Mouse (Mus musculus) adrenal gland, postnatal 25 days (tissue): ENCODE measurements around the gene Epb41l4b. TPM values are rescaled to one million over a fixed set of nuclear protein-coding genes. Genes with fewer than 3 reads are reported as not detected.

Source experiments
- DNase-seq: peaks from one replicate; pipeline ENCODE4 v3.0.0; 2021; ENCODE audit warnings: mixed read lengths
- total RNA-seq: library from RNA; stranded (reverse); gene quantifications from 2 replicates; pipeline ENCODE4 v1.2.3, GENCODE M21; 2021

The Epb41l4b gene
- total RNA-seq, 1 experiment from 2014 or later = 1.4 TPM

GRCm38 (mm10) chr4:57010919-57011318, 132.3 kb downstream of the Epb41l4b start:
- no peak for DNase-seq

- no peak for DNase-seq
Measured at GRCm38 (mm10) chr4:57010425-57010824, 132.8 kb downstream of the Epb41l4b start.

GRCm38 (mm10) chr4:57007717-57008116, 135.5 kb downstream of the Epb41l4b start:
- DNase-seq = no peak

GRCm38 (mm10) chr4:57005011-57005410, 138.2 kb downstream of the Epb41l4b start:
- no peak for DNase-seq

GRCm38 (mm10) chr4:57003886-57004285, 139.4 kb downstream of the Epb41l4b start:
- DNase-seq = no peak

- DNase-seq = no peak
Measured at GRCm38 (mm10) chr4:57002751-57003150, 140.5 kb downstream of the Epb41l4b start.

GRCm38 (mm10) chr4:57001437-57001836, 141.8 kb downstream of the Epb41l4b start:
- no peak for DNase-seq

DNA sequence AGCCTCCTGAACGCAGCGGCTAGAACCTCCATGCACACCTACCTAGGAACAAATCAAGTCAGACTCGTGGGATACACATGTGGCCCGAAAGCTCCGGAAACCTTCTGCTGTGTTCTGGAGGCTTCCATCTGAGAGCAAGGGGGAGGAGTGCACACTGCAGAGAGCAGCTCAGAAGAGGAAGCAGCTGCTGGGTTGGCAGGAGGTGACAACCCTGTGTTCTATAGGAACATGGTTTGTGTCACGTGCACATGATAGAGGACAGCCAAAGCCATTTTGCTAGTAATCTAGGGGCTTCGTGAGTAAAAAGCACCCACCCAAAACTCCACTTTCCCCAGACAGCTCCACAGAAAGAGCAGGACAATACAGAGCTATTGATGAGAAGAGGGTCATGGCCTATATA, 149.9 kb downstream of the Epb41l4b start:
- no peak for DNase-seq

- DNase-seq = no peak
Measured at GRCm38 (mm10) chr4:56991951-56992350, 151.3 kb downstream of the Epb41l4b start.

DNA sequence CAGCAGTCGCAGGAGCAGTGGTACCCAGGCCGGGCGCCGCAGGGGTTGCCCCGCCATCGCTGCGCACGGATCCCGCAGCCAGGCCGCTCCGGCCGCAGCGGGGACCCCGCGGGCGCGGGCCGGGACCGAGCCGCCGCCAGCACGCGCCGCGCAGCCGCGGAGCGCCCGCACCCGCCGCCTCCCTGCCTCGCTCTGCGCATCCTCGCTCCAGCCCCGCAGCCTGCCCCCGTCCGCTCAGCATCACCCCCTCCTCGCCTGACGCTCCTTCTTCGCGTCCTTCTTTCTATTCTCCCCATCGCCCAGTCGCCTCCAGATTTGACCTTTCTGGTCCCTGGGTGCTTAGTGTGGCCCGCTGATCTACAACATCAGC, 153.0 kb downstream of the Epb41l4b start, which contains the start of gene Frrs1l:
TSS of gene Frrs1l (minus strand) at position 177 of the 370 bp plus-strand sequence.
- DNase-seq = peak; percentile 22

- DNase-seq = no peak
Measured at GRCm38 (mm10) chr4:56989431-56990214, 153.6 kb downstream of the Epb41l4b start.

DNA sequence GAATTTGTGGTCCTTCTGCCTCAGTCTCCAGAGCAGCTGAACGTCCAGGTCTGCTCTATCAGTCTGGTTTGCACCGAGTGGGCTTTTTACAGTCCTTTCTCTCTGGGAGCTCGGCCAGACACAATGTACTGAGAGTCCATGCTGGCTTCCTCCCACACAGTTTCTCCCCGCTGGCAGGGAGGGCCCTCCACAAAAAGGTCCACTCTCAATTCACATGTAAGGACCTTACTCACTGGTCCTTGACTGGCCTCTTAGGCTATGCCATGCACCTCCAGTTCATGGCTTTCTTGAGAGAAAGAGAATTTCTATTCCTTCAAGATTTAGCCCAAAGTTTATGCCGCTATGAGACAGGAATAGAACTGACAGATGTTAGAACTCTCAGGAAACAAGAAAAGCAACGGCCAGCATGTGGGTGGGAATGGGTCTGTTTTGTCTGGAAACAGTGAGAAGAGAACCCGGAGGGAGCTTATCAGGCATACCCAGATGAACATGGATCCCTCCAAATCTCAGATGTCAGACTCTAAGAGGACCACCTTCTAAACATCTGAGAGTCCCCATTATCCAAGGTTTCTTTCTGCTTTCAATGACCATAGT, 177.6 kb downstream of the Epb41l4b start:
- DNase-seq = no peak

DNA sequence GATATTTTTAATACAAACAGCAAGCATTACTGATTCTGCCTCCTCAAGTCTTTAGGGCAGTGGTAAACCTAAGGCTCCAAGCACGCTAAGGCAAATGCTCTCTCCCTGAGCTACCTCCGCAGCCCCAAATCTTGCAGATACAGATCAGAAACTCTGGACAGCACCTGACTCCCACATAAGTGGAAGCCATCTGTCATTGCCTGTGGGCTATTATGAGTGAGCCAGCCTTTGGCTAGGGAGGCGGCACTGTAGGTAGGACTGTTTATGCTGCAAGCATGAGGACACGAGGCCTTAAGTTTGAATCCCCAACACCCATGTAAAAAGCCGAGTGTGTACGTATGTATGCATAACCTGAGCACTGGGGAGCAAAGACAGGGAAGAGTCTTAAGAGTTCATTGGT, 179.6 kb downstream of the Epb41l4b start:
- DNase-seq = no peak

DNA sequence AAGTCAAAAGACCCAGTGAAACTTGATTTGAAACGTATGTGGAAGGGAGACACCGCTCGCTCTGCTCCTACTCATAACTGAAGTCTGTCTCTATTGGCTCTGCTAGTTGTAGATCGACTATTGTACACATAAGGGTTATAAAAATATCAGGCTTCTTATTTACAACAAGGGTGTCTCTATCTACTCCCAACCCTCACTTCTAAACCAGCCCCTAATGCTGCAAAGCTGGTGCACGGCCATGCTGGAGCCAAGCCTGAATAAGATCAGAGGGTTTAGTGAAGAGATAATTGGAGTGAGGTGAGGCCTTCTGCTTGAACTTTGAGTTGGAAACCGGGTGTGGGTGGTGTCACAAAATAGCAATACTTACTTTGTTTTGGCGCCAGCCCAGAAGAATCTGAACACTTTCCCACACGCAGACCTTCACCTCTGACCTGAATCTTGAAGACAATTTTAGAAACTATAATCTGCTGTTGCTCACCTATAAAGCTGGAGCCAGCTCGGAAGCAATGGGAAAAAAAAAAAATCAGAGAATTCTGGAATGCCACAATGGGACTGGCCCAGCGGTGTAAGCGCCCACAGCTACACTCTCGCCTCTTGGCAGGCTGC, 181.8 kb downstream of the Epb41l4b start:
- DNase-seq = no peak

DNA sequence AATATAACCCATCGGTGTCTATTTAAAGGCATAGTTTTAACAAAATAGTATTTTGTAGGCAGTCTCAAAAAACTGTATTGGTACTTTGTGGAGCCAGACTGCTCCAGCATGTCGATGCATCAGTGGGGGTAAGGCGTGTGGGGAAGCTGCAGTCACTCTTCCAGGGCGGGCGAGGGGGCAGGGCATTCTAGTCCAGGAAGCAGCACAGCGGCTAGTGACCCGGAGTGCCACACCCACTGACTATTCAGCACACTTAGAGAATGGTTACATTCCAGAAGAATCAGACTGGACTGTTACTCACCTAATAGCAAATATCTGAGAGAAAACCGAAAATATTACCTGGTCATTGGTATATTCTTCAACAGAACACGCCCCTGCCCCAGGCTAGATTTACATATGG, 185.7 kb downstream of the Epb41l4b start:
- DNase-seq = no peak

DNA sequence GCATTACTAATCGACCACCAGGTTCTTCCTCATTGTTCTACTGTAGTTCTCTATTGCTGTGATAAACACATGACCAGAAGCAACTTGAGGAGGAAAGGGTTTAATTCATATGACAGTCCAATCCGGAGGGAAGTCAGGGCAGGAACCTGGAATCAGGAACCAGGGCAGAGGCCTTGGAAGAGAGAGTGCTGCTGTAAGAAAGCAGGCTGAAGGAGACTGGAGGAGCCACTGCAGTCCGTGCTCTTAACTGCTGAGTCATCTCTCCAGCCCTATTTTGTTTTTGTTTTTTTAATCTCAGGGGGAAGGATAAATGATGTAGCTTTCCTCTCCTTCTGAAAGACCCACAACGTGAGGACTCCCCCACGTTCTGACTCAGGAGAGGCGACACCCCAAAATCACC, 190.0 kb downstream of the Epb41l4b start:
- no peak for DNase-seq

DNA sequence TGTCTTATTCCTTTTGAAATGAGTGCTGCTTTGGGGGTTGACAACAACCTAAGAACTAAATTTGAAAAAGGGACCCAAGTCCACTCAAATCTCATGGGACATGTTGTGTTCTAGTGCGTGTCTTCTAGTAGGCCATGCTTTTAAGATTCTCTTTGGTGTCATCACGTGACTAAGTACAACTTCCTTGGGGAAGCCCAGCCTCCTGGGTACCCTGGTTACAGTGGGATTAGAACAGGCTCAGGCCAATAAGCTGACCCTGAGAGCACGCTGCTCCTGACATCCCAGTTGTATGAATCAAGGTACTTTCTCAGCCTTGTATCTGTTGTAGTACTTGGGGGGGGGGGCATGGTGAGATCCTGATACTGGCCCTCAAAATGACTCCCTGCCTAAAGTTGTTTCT, 191.5 kb downstream of the Epb41l4b start:
- DNase-seq = no peak

DNA sequence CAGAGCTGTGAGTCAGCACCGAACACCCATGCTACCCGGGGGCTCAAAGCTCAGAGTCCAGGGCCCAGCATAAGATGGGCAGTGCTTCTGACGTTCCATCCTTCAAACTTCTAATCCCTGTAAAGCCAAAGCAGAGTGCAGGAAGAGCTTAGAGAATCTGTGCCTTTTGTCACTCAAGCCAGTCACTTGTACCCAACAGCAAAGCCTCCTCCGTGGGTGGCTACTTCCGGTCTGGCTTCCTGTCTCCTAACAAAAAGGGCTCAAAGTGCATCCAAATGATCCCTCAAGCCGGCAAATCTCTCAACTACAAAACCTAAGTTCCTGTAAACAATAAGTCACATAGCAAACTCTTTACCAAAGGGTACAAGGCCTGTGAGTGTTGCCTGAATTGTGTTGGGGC, 193.7 kb downstream of the Epb41l4b start:
- no peak for DNase-seq

DNA sequence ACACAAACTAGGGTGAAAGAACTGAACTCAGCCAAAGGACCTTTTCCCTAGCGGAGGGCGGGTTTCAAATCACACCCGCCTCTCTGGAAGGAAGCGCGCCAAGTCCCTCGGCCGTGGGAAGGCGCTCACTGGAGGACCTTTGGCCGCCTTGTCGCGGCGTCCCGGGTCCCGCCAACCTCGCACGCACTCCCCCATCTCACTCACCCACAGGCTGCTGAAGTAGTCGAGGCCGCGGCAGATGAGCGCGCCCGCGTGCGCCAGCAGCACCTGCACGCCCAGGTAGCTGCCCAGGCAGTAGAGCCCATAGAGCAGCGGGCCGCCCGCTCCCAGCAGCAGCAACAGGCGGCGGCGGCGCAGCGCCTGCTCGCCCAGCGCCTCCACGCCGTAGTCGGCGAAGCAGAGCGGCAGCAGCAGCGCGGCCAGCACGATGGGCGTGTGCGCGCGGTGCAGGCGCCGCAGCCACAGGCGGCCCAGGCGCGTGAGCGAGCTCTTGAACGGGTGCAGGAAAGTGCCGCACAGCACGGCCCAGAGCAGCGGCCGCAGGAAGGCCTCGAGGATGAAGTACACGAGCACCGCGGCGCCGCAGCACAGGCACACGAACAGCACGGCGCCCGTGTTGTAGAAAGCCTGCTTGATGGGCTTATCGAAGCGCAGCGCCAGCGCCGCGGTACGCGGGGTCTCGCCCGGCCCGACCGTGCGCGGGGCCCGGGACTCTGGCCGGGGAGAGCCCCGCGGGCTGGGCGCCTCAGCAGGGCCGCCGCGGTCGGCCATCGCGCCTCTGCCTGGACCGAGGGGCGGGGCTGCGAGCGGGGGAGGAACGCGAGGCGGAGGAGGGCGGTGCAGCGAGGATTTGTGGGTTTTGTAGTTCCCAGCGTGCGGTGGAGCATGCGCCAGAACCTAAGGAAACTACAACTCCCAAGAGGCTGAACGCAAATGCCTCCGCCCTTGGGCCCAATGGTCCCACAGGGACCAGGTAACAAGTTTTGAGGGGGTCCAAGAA, 196.3 kb downstream of the Epb41l4b start, which contains the start of gene Tmem245:
TSS of gene Tmem245 (minus strand) at position 797 of the 1,000 bp plus-strand sequence.
- DNase-seq = peak; percentile 93

DNA sequence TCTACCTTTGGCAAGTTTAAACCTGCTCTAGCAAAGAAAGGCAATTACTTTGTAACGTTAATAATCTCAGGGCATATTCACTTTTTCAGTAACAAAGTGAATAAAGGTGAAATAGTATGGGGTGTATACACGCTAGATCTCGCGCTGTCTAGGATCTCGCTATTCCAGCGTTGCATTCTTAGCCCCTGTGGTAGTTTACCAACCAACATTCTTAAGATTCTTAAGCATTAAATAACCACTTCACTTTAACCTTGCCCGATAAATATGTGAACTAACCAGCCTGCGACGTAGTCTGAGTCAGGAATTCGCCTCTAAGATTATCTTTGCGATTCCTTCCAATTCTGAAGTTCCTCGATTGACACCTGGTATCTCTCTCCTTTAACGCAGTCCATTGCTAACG, 197.1 kb downstream of the Epb41l4b start:
- DNase-seq = no peak

GRCm38 (mm10) chr4:56944286-56944685, 199.0 kb downstream of the Epb41l4b start:
- no peak for DNase-seq

GRCm38 (mm10) chr4:56943258-56943657, 200.0 kb downstream of the Epb41l4b start:
- no peak for DNase-seq
